Mouse (Mus musculus) embryonic facial prominence, embryonic 14.5 days (tissue): ENCODE measurements around the gene Gm20388. TPM values are rescaled to one million over a fixed set of nuclear protein-coding genes. Genes with fewer than 3 reads are reported as not detected.

Experiments
- ATAC-seq: fragments of 200-750 bp; cut with Nextera tagmentation; 2 replicates; pipeline ENCODE4 v1.8.0; 2017; ENCODE audit warnings: low read depth, moderate number of reproducible peaks, moderate TSS enrichment
- DNase-seq: peaks from one replicate; pipeline ENCODE4 v3.0.0-alpha.2; 2015; ENCODE audit warnings: low spot score
- H3K27ac ChIP-seq: fragments of 300-500 bp; sonication (generic); replicated peaks from 2 replicates; pipeline ENCODE4 v1.5.1; 2014; ENCODE audit warnings: low read depth, mild to moderate bottlenecking, low read length, moderate library complexity
- H3K27me3 ChIP-seq: fragments of 300-500 bp; sonication (generic); replicated peaks from 2 replicates; pipeline ENCODE4 v1.6.1; 2014; ENCODE audit warnings: low read length; ENCODE audit not compliant: control insufficient read depth, insufficient read depth
- H3K36me3 ChIP-seq: fragments of 300-500 bp; sonication (generic); 2 replicates; pipeline ENCODE4 v1.6.1; 2014; ENCODE audit warnings: low read length, mixed read lengths; ENCODE audit not compliant: control insufficient read depth, insufficient read depth
- H3K4me1 ChIP-seq: fragments of 300-500 bp; sonication (generic); 2 replicates; pipeline ENCODE4 v1.6.1; 2014; ENCODE audit warnings: antibody characterized with exemption, low read length; ENCODE audit not compliant: control insufficient read depth, insufficient read depth
- H3K4me2 ChIP-seq: fragments of 300-500 bp; sonication (generic); 2 replicates; pipeline ENCODE4 v1.6.1; 2014; ENCODE audit warnings: low read depth, mild to moderate bottlenecking, low read length, moderate library complexity, mixed read lengths
- H3K4me3 ChIP-seq: fragments of 300-500 bp; sonication (generic); 2 replicates; pipeline ENCODE4 v1.5.1; 2014; ENCODE audit warnings: low read depth, mild to moderate bottlenecking, low read length
- H3K9ac ChIP-seq: fragments of 300-500 bp; sonication (generic); 2 replicates; pipeline ENCODE4 v1.6.1; 2014; ENCODE audit warnings: low read depth, mild to moderate bottlenecking, low read length, moderate library complexity, mixed read lengths
- H3K9me3 ChIP-seq: fragments of 300-500 bp; sonication (generic); 2 replicates; pipeline ENCODE4 v1.6.1; 2016; ENCODE audit warnings: low read length; ENCODE audit not compliant: control insufficient read depth
- WGBS: fragments of 180-500 bp; shearing (Covaris S2); extraction: QIAGEN DNeasy Blood & Tissue Kit; methylation state at CpG from one replicate; pipeline ENCODE4 v1.1.7; 2014; 5-methylcytosine and 5-hydroxymethylcytosine counted together
- polyA plus RNA-seq: library from polyadenylated mRNA; unstranded; fragments of >200 nt; fragmentation: Nextera tagmentation; extraction: Ambion mirVana; gene quantifications from 2 replicates; pipeline ENCODE4 v1.2.1, GENCODE M21; 2014

Gm20388 gene
- polyA plus RNA-seq, 1 experiment from 2014 or later: not detected

- 22% methylated on average over 10 of the region's 15 CpGs for WGBS
- DNase-seq (peak; percentile 15), ATAC-seq (no peak)
- Histone ChIP-seq H3K4me2 (no peak within 1 kb of the TSS), H3K4me3 (peak within 1 kb of the TSS; percentile 14; the same call in 1 of the 2 replicates), H3K9ac (no peak within 1 kb of the TSS), H3K27ac (no peak within 1 kb of the TSS; the same call in 1 of the 2 replicates), H3K9me3 (no peaks in the 10 kb centered on the region), H3K36me3 (peaks cover 12% of the 10 kb centered on the region; the same call in 1 of the 2 replicates), H3K4me1 (0 out of 2 replicates have a peak, but pooled peaks cover 6% of the 10 kb centered on the region), H3K27me3 (peaks cover 60% of the 10 kb centered on the region)
These were observed 3984.0 kb downstream of the Gm20388 start, which contains the start of gene Acta1 for GRCm38 (mm10) chr8:123894502-123895097. Gene Acta1 (minus strand): TSS chr8:123894751.

- Histone ChIP-seq H3K27me3 (peaks cover 60% of the 10 kb centered on the region), H3K27ac (no peak overlapping the region; the same call in 1 of the 2 replicates), H3K4me2 (no peak overlapping the region), H3K9ac (no peak overlapping the region), H3K4me3 (no peak overlapping the region), H3K36me3 (peaks cover 13% of the 10 kb centered on the region), H3K9me3 (no peaks in the 10 kb centered on the region), H3K4me1 (0 out of 2 replicates have a peak, but pooled peaks cover 6% of the 10 kb centered on the region)
- DNase-seq (no peak), ATAC-seq (peak; percentile 24; the same call in 1 of the 2 replicates)
- WGBS: 76% methylated on average over 3 of the region's 4 CpGs
These were observed 3984.6 kb downstream of the Gm20388 start for GRCm38 (mm10) chr8:123895230-123895629.

- Histone ChIP-seq H3K36me3 (peaks cover 19% of the 10 kb centered on the region), H3K4me3 (no peak overlapping the region), H3K9me3 (no peaks in the 10 kb centered on the region), H3K4me2 (no peak overlapping the region), H3K9ac (no peak overlapping the region), H3K27me3 (peaks cover 57% of the 10 kb centered on the region), H3K4me1 (0 out of 2 replicates have a peak, but pooled peaks cover 6% of the 10 kb centered on the region), H3K27ac (no peak overlapping the region)
- peak; percentile 61 for DNase-seq
- peak; percentile 19; the same call in 1 of the 2 replicates for ATAC-seq
- 63% methylated on average over 9 of the region's 9 CpGs for WGBS
These were observed 3985.2 kb downstream of the Gm20388 start for GRCm38 (mm10) chr8:123895680-123896365.

GRCm38 (mm10) chr8:123896366-123896761, 3985.7 kb downstream of the Gm20388 start:
- WGBS: 56% methylated on average over 14 of the region's 14 CpGs
- no peak for ATAC-seq
- H3K27me3 ChIP-seq: peaks cover 51% of the 10 kb centered on the region
- H3K4me3 ChIP-seq: no peak overlapping the region
- H3K9ac ChIP-seq: no peak overlapping the region
- no peak for DNase-seq
- H3K4me2 ChIP-seq: no peak overlapping the region
- no peak overlapping the region for H3K27ac ChIP-seq
- H3K4me1 ChIP-seq: 0 out of 2 replicates have a peak, but pooled peaks cover 6% of the 10 kb centered on the region
- peaks cover 24% of the 10 kb centered on the region for H3K36me3 ChIP-seq
- H3K9me3 ChIP-seq: no peaks in the 10 kb centered on the region

- 53% methylated on average over 10 of the region's 10 CpGs for WGBS
- H3K4me3 ChIP-seq: no peak overlapping the region
- no peak overlapping the region for H3K27ac ChIP-seq
- peaks cover 47% of the 10 kb centered on the region for H3K27me3 ChIP-seq
- H3K36me3 ChIP-seq: peaks cover 28% of the 10 kb centered on the region
- 0 out of 2 replicates have a peak, but pooled peaks cover 5% of the 10 kb centered on the region for H3K4me1 ChIP-seq
- H3K9me3 ChIP-seq: no peaks in the 10 kb centered on the region
- ATAC-seq (no peak), DNase-seq (no peak)
- H3K9ac ChIP-seq: no peak overlapping the region
- no peak overlapping the region for H3K4me2 ChIP-seq
These were observed 3986.1 kb downstream of the Gm20388 start for GRCm38 (mm10) chr8:123896774-123897173.

GRCm38 (mm10) chr8:123898576-123898975, 3987.9 kb downstream of the Gm20388 start:
- 81% methylated on average over 5 of the region's 5 CpGs for WGBS
- Histone ChIP-seq H3K36me3 (peaks cover 45% of the 10 kb centered on the region), H3K9me3 (no peaks in the 10 kb centered on the region), H3K9ac (no peak overlapping the region), H3K27me3 (peaks cover 29% of the 10 kb centered on the region), H3K27ac (no peak overlapping the region), H3K4me2 (no peak overlapping the region), H3K4me1 (no peaks in the 10 kb centered on the region), H3K4me3 (no peak overlapping the region)
- DNase-seq (no peak), ATAC-seq (no peak)

GRCm38 (mm10) chr8:123899366-123899765, 3988.7 kb downstream of the Gm20388 start:
- DNase-seq (no peak), ATAC-seq (no peak)
- no peak overlapping the region for H3K9ac ChIP-seq
- H3K36me3 ChIP-seq: peaks cover 53% of the 10 kb centered on the region
- 86% methylated on average over 7 of the region's 7 CpGs for WGBS
- no peaks in the 10 kb centered on the region for H3K9me3 ChIP-seq
- no peak overlapping the region for H3K4me3 ChIP-seq
- peaks cover 21% of the 10 kb centered on the region for H3K27me3 ChIP-seq
- H3K27ac ChIP-seq: no peak overlapping the region
- no peaks in the 10 kb centered on the region for H3K4me1 ChIP-seq
- no peak overlapping the region for H3K4me2 ChIP-seq

GRCm38 (mm10) chr8:123902653-123903052, 3992.0 kb downstream of the Gm20388 start:
- ATAC-seq: no peak
- 82% methylated on average over 7 of the region's 7 CpGs for WGBS
- no peaks in the 10 kb centered on the region for H3K9me3 ChIP-seq
- no peak overlapping the region for H3K4me2 ChIP-seq
- peaks cover 82% of the 10 kb centered on the region for H3K36me3 ChIP-seq
- DNase-seq: no peak
- no peak overlapping the region for H3K27ac ChIP-seq
- H3K4me1 ChIP-seq: no peaks in the 10 kb centered on the region
- H3K27me3 ChIP-seq: no peaks in the 10 kb centered on the region
- H3K9ac ChIP-seq: no peak overlapping the region
- no peak overlapping the region for H3K4me3 ChIP-seq
